Mouse (Mus musculus): ENCODE measurements around the gene Irf2. TPM values are rescaled to one million over a fixed set of nuclear protein-coding genes. Genes with fewer than 3 reads are reported as not detected.

Gene Irf2
- total RNA-seq, 2 experiments from 2014 or later = 35.9 to 38.7 TPM

GRCm38 (mm10) chr8:46752986-46753385 lies 13.5 kb downstream of the Irf2 start:
- intact Hi-C loops (cut with DNase I) = no loop called here
- no peak for DNase-seq

GRCm38 (mm10) chr8:46754355-46754754 lies 14.8 kb downstream of the Irf2 start:
- no peak for DNase-seq
- intact Hi-C loops (cut with DNase I) = no loop called here

- intact Hi-C loops (cut with DNase I) = no loop called here
- no peak for DNase-seq
These were observed 16.3 kb downstream of the Irf2 start for GRCm38 (mm10) chr8:46755731-46756333.

GRCm38 (mm10) chr8:46757613-46758012 lies 18.1 kb downstream of the Irf2 start:
- DNase-seq = no peak
- intact Hi-C loops (cut with DNase I) = no loop called here

GRCm38 (mm10) chr8:46758131-46758530 lies 18.6 kb downstream of the Irf2 start:
- DNase-seq = no peak
- intact Hi-C loops (cut with DNase I) = no loop called here

GRCm38 (mm10) chr8:46758676-46759075 lies 19.1 kb downstream of the Irf2 start:
- DNase-seq = no peak
- intact Hi-C loops (cut with DNase I) = no loop called here

GRCm38 (mm10) chr8:46759562-46759961 lies 20.0 kb downstream of the Irf2 start:
- intact Hi-C loops (cut with DNase I) = no loop called here

GRCm38 (mm10) chr8:46760701-46761100 lies 21.2 kb downstream of the Irf2 start:
- intact Hi-C loops (cut with DNase I) = no loop called here

More at GRCm38 (mm10) chr8:46759562-46759961, 20.0 kb downstream of the Irf2 start:
- DNase-seq = no peak

GRCm38 (mm10) chr8:46761454-46761853 lies 21.9 kb downstream of the Irf2 start:
- DNase-seq = no peak
- intact Hi-C loops (cut with DNase I) = no loop called here

More at GRCm38 (mm10) chr8:46760701-46761100, 21.2 kb downstream of the Irf2 start:
- no peak for DNase-seq

GRCm38 (mm10) chr8:46769408-46770180 lies 30.1 kb downstream of the Irf2 start:
- DNase-seq = no peak
- intact Hi-C loops (cut with DNase I) = no loop called here

- no peak for DNase-seq
- intact Hi-C loops (cut with DNase I) = no loop called here
These were observed 31.5 kb downstream of the Irf2 start for GRCm38 (mm10) chr8:46770905-46771516.

- intact Hi-C loops (cut with DNase I) = no loop called here
- DNase-seq = no peak
These were observed 33.3 kb downstream of the Irf2 start for GRCm38 (mm10) chr8:46772801-46773200.

GRCm38 (mm10) chr8:46777760-46778460 lies 38.4 kb downstream of the Irf2 start:
- peak; percentile 52 to 66 for DNase-seq
- intact Hi-C loops (cut with DNase I) = no loop called here

GRCm38 (mm10) chr8:46781067-46781657 lies 41.6 kb downstream of the Irf2 start:
- intact Hi-C loops (cut with DNase I) = no loop called here
- no peak for DNase-seq

GRCm38 (mm10) chr8:46782254-46782653 lies 42.7 kb downstream of the Irf2 start:
- DNase-seq = no peak
- intact Hi-C loops (cut with DNase I) = no loop called here

- no peak for DNase-seq
- intact Hi-C loops (cut with DNase I) = no loop called here
These were observed 45.5 kb downstream of the Irf2 start for GRCm38 (mm10) chr8:46785070-46785469.

GRCm38 (mm10) chr8:46785926-46786325 lies 46.4 kb downstream of the Irf2 start:
- intact Hi-C loops (cut with DNase I) = no loop called here

GRCm38 (mm10) chr8:46789091-46789881 lies 49.8 kb downstream of the Irf2 start:
- intact Hi-C loops (cut with DNase I) = no loop called here
- DNase-seq = no peak

More at GRCm38 (mm10) chr8:46785926-46786325, 46.4 kb downstream of the Irf2 start:
- no peak for DNase-seq

- DNase-seq = no peak
- intact Hi-C loops (cut with DNase I) = no loop called here
These were observed 52.3 kb downstream of the Irf2 start for GRCm38 (mm10) chr8:46791664-46792371.

All from heart, postnatal 36 days (tissue).